ENCODE assay signal across 12 mouse cellular contexts in the genomic region with DNA sequence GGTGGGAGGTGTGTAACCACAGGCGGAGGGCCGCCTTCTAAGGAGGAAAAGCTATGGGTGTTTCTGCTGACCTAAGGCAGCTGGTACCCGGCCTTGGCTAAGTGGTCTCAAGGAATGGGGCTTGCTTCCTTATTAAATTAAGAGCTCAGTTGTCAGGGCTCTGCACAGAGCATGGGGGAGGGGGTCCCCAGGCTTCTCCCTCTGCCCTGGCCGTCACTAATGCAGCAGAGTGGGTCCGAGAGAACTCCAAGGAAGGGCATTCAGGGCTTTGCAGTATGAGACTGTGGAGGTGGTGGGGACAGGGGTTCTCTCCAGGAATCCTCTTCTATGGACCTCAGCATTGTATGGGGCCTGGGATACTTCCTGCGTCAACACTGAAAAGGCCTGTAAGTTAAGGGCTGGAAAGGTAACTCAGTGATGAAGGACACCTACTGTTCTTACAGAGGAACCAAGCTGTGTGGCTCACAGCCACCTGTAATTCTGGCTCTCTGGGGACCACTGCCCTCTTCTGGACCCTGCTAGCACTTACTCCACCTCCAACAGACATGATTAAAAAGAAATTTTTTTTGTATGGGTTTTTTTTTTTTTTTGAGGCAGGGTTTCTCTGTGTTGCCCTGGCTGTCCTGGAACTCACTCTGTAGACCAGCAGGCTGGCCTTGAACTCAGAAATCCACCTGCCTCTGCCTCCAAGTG. TPM values are rescaled to one million over a fixed set of nuclear protein-coding genes. Genes with fewer than 3 reads are reported as not detected.
DNase-seq lines count a peak whose midpoint lies in the region; ATAC-seq lines count a peak whose summit lies in the region.
"Had no signal": no experiment of that assay in that cellular context is flagged by ENCODE, and none has a peak within 500 bp of the region (broad histone marks: within the 10 kb centered on the region; RNA-seq: fewer than 3 reads in every experiment).

No protein-coding gene starts in this region.

- no peak overlapping the region for H3K9ac ChIP-seq in kidney, embryonic 16.5 days (replicated peaks; ENCODE audit: low read length)
- no peak overlapping the region for H3K9ac ChIP-seq in limb, embryonic 11.5 days (ENCODE audit: low read length)
- H3K9ac ChIP-seq: limb, embryonic 13.5 days; midbrain, embryonic 12.5 days had no signal

- no peak overlapping the region for H3K27ac ChIP-seq in kidney, embryonic 16.5 days (ENCODE audit: low read length)
- no peak overlapping the region for H3K27ac ChIP-seq in limb, embryonic 11.5 days (replicated peaks; ENCODE audit: low read depth, low read length)
- H3K27ac ChIP-seq: limb, embryonic 13.5 days; midbrain, embryonic 12.5 days had no signal

- H3K4me1 ChIP-seq in kidney, embryonic 16.5 days (ENCODE audit: insufficient read depth, low read length): peaks cover 16% of the 10 kb centered on the region
- peaks cover 7% of the 10 kb centered on the region; the same call in 1 of the 2 replicates for H3K4me1 ChIP-seq in limb, embryonic 11.5 days (ENCODE audit: control insufficient read depth, insufficient read depth, low read length)
- H3K4me1 ChIP-seq: midbrain, embryonic 12.5 days had no signal

- 63% methylated on average over 6 of the region's 6 CpGs for WGBS in kidney, embryonic 16.5 days
- WGBS in limb, embryonic 11.5 days: 60% methylated on average over 6 of the region's 6 CpGs

- H3K36me3 ChIP-seq in kidney, embryonic 16.5 days (ENCODE audit: insufficient read depth, low read length): 0 out of 2 replicates have a peak, but pooled peaks cover 3% of the 10 kb centered on the region
- no peaks in the 10 kb centered on the region for H3K36me3 ChIP-seq in limb, embryonic 11.5 days (ENCODE audit: control insufficient read depth, insufficient read depth, low read length)
- H3K36me3 ChIP-seq: limb, embryonic 13.5 days; midbrain, embryonic 12.5 days had no signal

- no peak overlapping the region for H3K4me3 ChIP-seq in kidney, embryonic 16.5 days (ENCODE audit: low read length)
- no peak overlapping the region for H3K4me3 ChIP-seq in limb, embryonic 11.5 days (ENCODE audit: low read depth, low read length)
- H3K4me3 ChIP-seq: limb, embryonic 13.5 days; midbrain, embryonic 12.5 days had no signal

- H3K27me3 ChIP-seq in kidney, embryonic 16.5 days (ENCODE audit: insufficient read depth, low read length): no peaks in the 10 kb centered on the region; the same call in 1 of the 2 replicates
- no peaks in the 10 kb centered on the region for H3K27me3 ChIP-seq in limb, embryonic 11.5 days (ENCODE audit: control insufficient read depth, insufficient read depth, low read length)

- peak; percentile 57; the same call in 1 of the 2 replicates for ATAC-seq in kidney, embryonic 16.5 days (ENCODE audit: low FRiP score, low TSS enrichment)
- ATAC-seq in limb, embryonic 11.5 days (ENCODE audit: insufficient number of reproducible peaks, low FRiP score, low TSS enrichment, low read depth): peak; percentile 32

- peaks cover 4% of the 10 kb centered on the region for H3K9me3 ChIP-seq in kidney, embryonic 16.5 days (ENCODE audit: low read length)
- peaks cover 4% of the 10 kb centered on the region; the same call in 1 of the 2 replicates for H3K9me3 ChIP-seq in limb, embryonic 11.5 days (ENCODE audit: control insufficient read depth, low read length)
- H3K9me3 ChIP-seq: midbrain, embryonic 12.5 days had no signal

- DNase-seq in kidney, adult 8-10 months: no peak
- DNase-seq in CD4-positive helper T cell, adult 2 months (ENCODE audit: low read depth, low spot score): peak; percentile 75
- DNase-seq in NIH3T3 (ENCODE audit: low read depth): peak; percentile 56
- DNase-seq in limb, embryonic 11.5 days (ENCODE audit: low spot score): no peak
- DNase-seq in cerebellum, adult 11-12 months: no peak
- no peak for DNase-seq in heart, adult 9 months (ENCODE audit: low spot score in 2 of 2)
- DNase-seq in ovary, adult 18-20 months (ENCODE audit: low spot score): no peak
- DNase-seq: retina, postnatal 1 day had no signal

- H3K4me2 ChIP-seq in kidney, embryonic 16.5 days (replicated peaks; ENCODE audit: low read depth, low read length): no peak overlapping the region
- no peak overlapping the region for H3K4me2 ChIP-seq in limb, embryonic 11.5 days (ENCODE audit: low read depth, severe bottlenecking)
- H3K4me2 ChIP-seq: limb, embryonic 13.5 days; midbrain, embryonic 12.5 days had no signal

RNA-seq across cellular contexts. Expression of a gene that starts 19.5 kb away (rescaled TPM):
- polyA plus RNA-seq in kidney, embryonic 16.5 days (2015; fragmentation: Nextera tagmentation; extraction: Ambion mirVana): not detected in 2 replicates
- polyA plus RNA-seq in limb, embryonic 11.5 days (2014; fragmentation: Nextera tagmentation; extraction: Ambion mirVana): not detected in 2 replicates
- polyA plus RNA-seq: frontal cortex, adult 2 months; limb, embryonic 13.5 days; midbrain, embryonic 12.5 days had no signal

Comparison
In these comparisons a context has a peak if more than half of its experiments do, and no peak if none do; other contexts are left out.
1. DNase-seq: peak in CD4-positive helper T cell, adult 2 months (single experiment) and NIH3T3 (single experiment); none in kidney, adult 8-10 months (0 of 2), limb, embryonic 11.5 days (single experiment), cerebellum, adult 11-12 months (single experiment), heart, adult 9 months (0 of 2) and ovary, adult 18-20 months (single experiment).